Mouse (Mus musculus) neural tube, embryonic 11.5 days (tissue): Measurements from ENCODE around the gene Cd86. TPM values are rescaled to one million over a fixed set of nuclear protein-coding genes. Genes with fewer than 3 reads are reported as not detected.

Experiments
- ATAC-seq: fragments of 200-750 bp; cut with Nextera tagmentation; 2 replicates; pipeline ENCODE4 v1.8.0; 2017; ENCODE audit warnings: moderate number of reproducible peaks, mild to moderate bottlenecking, moderate TSS enrichment, moderate library complexity; ENCODE audit not compliant: insufficient read depth, low FRiP score, low TSS enrichment
- DNase-seq: peaks from one replicate; pipeline ENCODE4 v3.0.0-alpha.2; 2015; ENCODE audit warnings: low spot score
- H3K27ac ChIP-seq: fragments of 300-500 bp; sonication (generic); 2 replicates; pipeline ENCODE4 v1.5.1; 2014; ENCODE audit warnings: low read depth, mild to moderate bottlenecking, low read length
- H3K27me3 ChIP-seq: fragments of 300-500 bp; sonication (generic); 2 replicates; pipeline ENCODE4 v1.6.1; 2014; ENCODE audit warnings: mild to moderate bottlenecking, low read length, mixed read lengths; ENCODE audit not compliant: control insufficient read depth, insufficient read depth
- H3K36me3 ChIP-seq: fragments of 300-500 bp; sonication (generic); 2 replicates; pipeline ENCODE4 v1.6.1; 2014; ENCODE audit warnings: mild to moderate bottlenecking, low read length, moderate library complexity, mixed read lengths; ENCODE audit not compliant: control insufficient read depth, insufficient read depth
- H3K4me1 ChIP-seq: fragments of 300-500 bp; sonication (generic); 2 replicates; pipeline ENCODE4 v1.6.1; 2014; ENCODE audit warnings: low read length, mixed read lengths; ENCODE audit not compliant: control insufficient read depth, insufficient read depth
- H3K4me2 ChIP-seq: fragments of 300-500 bp; sonication (generic); 2 replicates; pipeline ENCODE4 v1.6.1; 2014; ENCODE audit warnings: low read depth, mild to moderate bottlenecking, moderate library complexity
- H3K4me3 ChIP-seq: fragments of 300-500 bp; sonication (generic); 2 replicates; pipeline ENCODE4 v1.5.1; 2014; ENCODE audit warnings: low read depth, low read length
- H3K9ac ChIP-seq: fragments of 300-500 bp; sonication (generic); 2 replicates; pipeline ENCODE4 v1.6.1; 2014; ENCODE audit warnings: mild to moderate bottlenecking, low read length
- H3K9me3 ChIP-seq: fragments of 300-500 bp; sonication (generic); 2 replicates; pipeline ENCODE4 v1.6.1; 2016; ENCODE audit warnings: low read length; ENCODE audit not compliant: control insufficient read depth
- WGBS: fragments of 180-500 bp; shearing (Covaris S2); extraction: QIAGEN DNeasy Blood & Tissue Kit; methylation state at CpG from one replicate; pipeline ENCODE4 v1.1.7; 2014; 5-methylcytosine and 5-hydroxymethylcytosine counted together
- polyA plus RNA-seq: library from polyadenylated mRNA; unstranded; fragments of >200 nt; fragmentation: Nextera tagmentation; extraction: Ambion mirVana; gene quantifications from 2 replicates; pipeline ENCODE4 v1.2.1, GENCODE M21; 2014

Cd86 gene
- polyA plus RNA-seq, 1 experiment from 2014 or later = 0.78 TPM

DNA sequence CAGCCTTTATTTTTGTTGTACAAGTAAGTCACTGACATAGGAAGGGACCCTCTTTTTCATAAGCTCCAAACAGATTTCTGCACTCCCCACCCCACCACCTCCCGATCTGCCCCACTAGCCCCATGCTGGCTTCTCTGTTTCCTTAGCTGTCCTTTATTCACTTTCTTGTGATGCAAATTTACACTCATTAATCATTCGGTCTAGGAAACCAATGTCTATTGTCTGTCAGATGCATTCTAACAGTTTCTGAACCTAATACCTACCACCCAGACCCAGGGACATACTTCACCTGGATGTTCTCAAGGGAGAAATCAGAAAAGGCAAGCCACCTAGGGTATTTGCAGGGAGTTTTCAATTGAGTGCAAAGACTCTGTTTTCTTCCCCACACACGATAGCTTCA, 16.6 kb downstream of the Cd86 start:
- no peak overlapping the region for H3K27ac ChIP-seq
- no peaks in the 10 kb centered on the region for H3K36me3 ChIP-seq
- WGBS = 26% methylated on average over 3 of the region's 3 CpGs
- H3K27me3 ChIP-seq = no peaks in the 10 kb centered on the region
- no peak overlapping the region for H3K9ac ChIP-seq
- H3K4me3 ChIP-seq = no peak overlapping the region
- ATAC-seq = no peak
- no peaks in the 10 kb centered on the region for H3K4me1 ChIP-seq
- H3K4me2 ChIP-seq = no peak overlapping the region
- H3K9me3 ChIP-seq = no peaks in the 10 kb centered on the region
- no peak for DNase-seq

DNA sequence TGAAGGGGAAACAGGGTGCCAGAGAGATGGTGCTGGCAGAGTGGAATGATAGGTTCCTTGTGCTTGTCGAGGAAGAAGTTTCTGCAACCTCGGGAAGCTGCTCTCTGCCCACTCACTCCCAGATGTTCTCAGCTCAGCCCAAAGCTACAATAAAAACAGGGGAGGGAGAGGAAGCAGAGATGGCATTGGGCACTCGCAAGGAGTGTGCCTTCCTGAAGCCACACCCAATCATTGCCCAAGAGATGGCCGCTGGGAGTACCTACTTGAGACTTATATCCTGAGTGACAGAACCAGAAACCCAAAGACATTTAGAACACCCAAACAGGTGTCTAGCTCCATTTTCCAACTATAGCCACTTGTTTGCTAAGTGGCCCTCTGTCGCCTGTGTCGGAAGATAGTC, 20.8 kb downstream of the Cd86 start:
- H3K36me3 ChIP-seq = no peaks in the 10 kb centered on the region
- H3K4me1 ChIP-seq = no peaks in the 10 kb centered on the region
- WGBS = 91% methylated on average over 6 of the region's 6 CpGs
- no peaks in the 10 kb centered on the region for H3K9me3 ChIP-seq
- ATAC-seq = no peak
- no peak overlapping the region for H3K9ac ChIP-seq
- no peak overlapping the region for H3K4me2 ChIP-seq
- no peak overlapping the region for H3K27ac ChIP-seq
- no peak for DNase-seq
- H3K27me3 ChIP-seq = no peaks in the 10 kb centered on the region
- H3K4me3 ChIP-seq = no peak overlapping the region

GRCm38 (mm10) chr16:36642696-36643046, 23.2 kb downstream of the Cd86 start:
- H3K9me3 ChIP-seq = no peaks in the 10 kb centered on the region
- H3K27ac ChIP-seq = no peak overlapping the region
- no peak for ATAC-seq
- H3K27me3 ChIP-seq = no peaks in the 10 kb centered on the region
- H3K9ac ChIP-seq = no peak overlapping the region
- H3K36me3 ChIP-seq = no peaks in the 10 kb centered on the region
- H3K4me3 ChIP-seq = no peak overlapping the region
- DNase-seq = no peak
- no peak overlapping the region for H3K4me2 ChIP-seq
- 80% methylated on average over 5 of the region's 5 CpGs for WGBS
- no peaks in the 10 kb centered on the region for H3K4me1 ChIP-seq

DNA sequence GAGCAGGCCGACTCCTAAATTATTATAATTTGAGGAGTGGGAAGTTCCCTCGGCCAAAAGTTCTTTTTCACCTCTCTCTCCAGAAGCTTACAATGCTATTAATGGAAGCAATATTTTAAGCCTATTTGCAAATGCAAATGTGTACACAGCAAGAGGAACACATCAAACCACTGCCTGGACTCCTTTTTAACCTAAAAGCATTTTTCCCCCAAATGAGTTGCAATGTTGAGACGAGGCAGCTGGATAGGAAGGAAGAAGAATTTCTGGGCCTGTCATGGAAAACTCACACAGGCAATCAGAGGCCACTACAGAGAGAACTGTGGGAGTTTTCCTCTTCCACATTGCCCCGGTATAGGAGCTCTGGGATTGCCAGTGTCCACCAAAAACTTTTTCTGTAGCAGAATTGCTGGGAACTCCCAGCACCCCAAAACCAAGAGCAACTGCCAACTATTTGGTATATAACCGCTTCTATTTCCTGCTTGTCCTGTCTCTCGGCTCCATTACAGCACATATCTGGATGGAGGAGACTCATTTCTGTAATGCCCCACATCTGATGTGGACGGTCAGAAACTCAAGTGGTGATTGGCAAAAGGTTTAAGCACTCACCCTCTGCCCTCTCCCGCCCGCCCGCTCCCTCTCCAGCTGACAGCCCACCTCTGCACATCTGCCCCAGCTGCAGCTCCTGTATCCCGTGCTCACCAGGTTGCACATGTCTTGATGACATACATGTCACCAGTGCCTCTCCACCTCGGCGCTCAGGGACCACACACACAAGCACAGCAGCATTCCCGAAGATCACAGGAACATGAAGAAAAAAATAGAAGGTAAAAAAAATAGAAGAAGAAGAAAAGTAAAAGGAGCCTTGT, 23.8 kb downstream of the Cd86 start:
- no peak overlapping the region for H3K4me2 ChIP-seq
- H3K27ac ChIP-seq = no peak overlapping the region
- ATAC-seq (no peak), DNase-seq (no peak)
- 85% methylated on average over 14 of the region's 14 CpGs for WGBS
- no peak overlapping the region for H3K9ac ChIP-seq
- no peaks in the 10 kb centered on the region for H3K9me3 ChIP-seq
- no peaks in the 10 kb centered on the region for H3K27me3 ChIP-seq
- no peaks in the 10 kb centered on the region for H3K4me1 ChIP-seq
- no peak overlapping the region for H3K4me3 ChIP-seq
- H3K36me3 ChIP-seq = no peaks in the 10 kb centered on the region

GRCm38 (mm10) chr16:36640993-36641392, 24.9 kb downstream of the Cd86 start:
- WGBS = 70% methylated on average over 5 of the region's 5 CpGs
- H3K4me1 ChIP-seq = no peaks in the 10 kb centered on the region
- DNase-seq (no peak), ATAC-seq (no peak)
- no peaks in the 10 kb centered on the region for H3K27me3 ChIP-seq
- H3K27ac ChIP-seq = no peak overlapping the region
- H3K36me3 ChIP-seq = no peaks in the 10 kb centered on the region
- no peak overlapping the region for H3K4me3 ChIP-seq
- H3K9ac ChIP-seq = no peak overlapping the region
- no peak overlapping the region for H3K4me2 ChIP-seq
- H3K9me3 ChIP-seq = no peaks in the 10 kb centered on the region

GRCm38 (mm10) chr16:36639812-36640504, 25.9 kb downstream of the Cd86 start:
- Histone ChIP-seq H3K9ac (no peak overlapping the region), H3K4me3 (no peak overlapping the region), H3K4me2 (no peak overlapping the region), H3K4me1 (no peaks in the 10 kb centered on the region), H3K9me3 (no peaks in the 10 kb centered on the region), H3K36me3 (no peaks in the 10 kb centered on the region), H3K27ac (no peak overlapping the region), H3K27me3 (no peaks in the 10 kb centered on the region)
- ATAC-seq = no peak
- DNase-seq = no peak
- WGBS = 88% methylated on average over 16 of the region's 16 CpGs

- 65% methylated on average over 4 of the region's 4 CpGs for WGBS
- no peaks in the 10 kb centered on the region for H3K27me3 ChIP-seq
- H3K9me3 ChIP-seq = no peaks in the 10 kb centered on the region
- no peak for DNase-seq
- H3K4me1 ChIP-seq = no peaks in the 10 kb centered on the region
- H3K4me2 ChIP-seq = no peak overlapping the region
- no peak overlapping the region for H3K27ac ChIP-seq
- no peaks in the 10 kb centered on the region for H3K36me3 ChIP-seq
- H3K9ac ChIP-seq = no peak overlapping the region
- H3K4me3 ChIP-seq = no peak overlapping the region
- ATAC-seq = no peak
Observed at GRCm38 (mm10) chr16:36636800-36637199, 29.1 kb downstream of the Cd86 start.

- no peak overlapping the region for H3K4me2 ChIP-seq
- no peaks in the 10 kb centered on the region for H3K36me3 ChIP-seq
- WGBS = 91% methylated on average over 23 of the region's 23 CpGs
- H3K4me1 ChIP-seq = no peaks in the 10 kb centered on the region
- DNase-seq = no peak
- H3K4me3 ChIP-seq = no peak overlapping the region
- H3K9me3 ChIP-seq = no peaks in the 10 kb centered on the region
- ATAC-seq = no peak
- no peaks in the 10 kb centered on the region for H3K27me3 ChIP-seq
- no peak overlapping the region for H3K27ac ChIP-seq
- no peak overlapping the region for H3K9ac ChIP-seq
Observed at GRCm38 (mm10) chr16:36634971-36635710, 30.7 kb downstream of the Cd86 start.
